Mouse (Mus musculus) midbrain, embryonic 13.5 days (tissue): ENCODE data around the gene Slf2. TPM values are rescaled to one million over a fixed set of nuclear protein-coding genes. Genes with fewer than 3 reads are reported as not detected.

Experiments used
- ATAC-seq: fragments of 200-750 bp; cut with Nextera tagmentation; 2 replicates; pipeline ENCODE4 v1.8.0; 2017; ENCODE audit warnings: mild to moderate bottlenecking, moderate TSS enrichment, moderate library complexity
- H3K27ac ChIP-seq: fragments of 300-500 bp; sonication (generic); 2 replicates; pipeline ENCODE4 v1.5.1; 2015; ENCODE audit warnings: inconsistent platforms, mild to moderate bottlenecking, moderate library complexity
- H3K27me3 ChIP-seq: fragments of 300-500 bp; sonication (generic); 2 replicates; pipeline ENCODE4 v1.6.1; 2015; ENCODE audit warnings: mild to moderate bottlenecking, inconsistent platforms
- H3K36me3 ChIP-seq: fragments of 300-500 bp; sonication (generic); 2 replicates; pipeline ENCODE4 v1.6.1; 2015; ENCODE audit warnings: mild to moderate bottlenecking, inconsistent platforms
- H3K4me1 ChIP-seq: fragments of 300-500 bp; sonication (generic); replicated peaks from 2 replicates; pipeline ENCODE4 v1.6.1; 2015; ENCODE audit warnings: inconsistent platforms
- H3K4me2 ChIP-seq: fragments of 300-500 bp; sonication (generic); replicated peaks from 2 replicates; pipeline ENCODE4 v1.6.1; 2015; ENCODE audit warnings: moderate library complexity, mild to moderate bottlenecking, inconsistent platforms
- H3K4me3 ChIP-seq: fragments of 300-500 bp; sonication (generic); replicated peaks from 2 replicates; pipeline ENCODE4 v1.5.1; 2015; ENCODE audit warnings: mild to moderate bottlenecking, inconsistent platforms
- H3K9ac ChIP-seq: fragments of 300-500 bp; sonication (generic); replicated peaks from 2 replicates; pipeline ENCODE4 v1.6.1; 2015; ENCODE audit warnings: mild to moderate bottlenecking, inconsistent platforms
- H3K9me3 ChIP-seq: fragments of 300-500 bp; sonication (generic); 2 replicates; pipeline ENCODE4 v1.6.1; 2016; ENCODE audit warnings: mild to moderate bottlenecking, inconsistent platforms
- WGBS: fragments of 180-500 bp; shearing (Covaris S2); methylation state at CpG from one replicate; pipeline ENCODE4 v1.1.7; 2015; 5-methylcytosine and 5-hydroxymethylcytosine counted together
- polyA plus RNA-seq: library from polyadenylated mRNA; unstranded; fragments of >200 nt; fragmentation: Nextera tagmentation; extraction: Ambion mirVana; gene quantifications from 2 replicates; pipeline ENCODE4 v1.2.1, GENCODE M21; 2015

Gene Slf2
- polyA plus RNA-seq, 1 experiment from 2014 or later: 30.2 TPM

DNA sequence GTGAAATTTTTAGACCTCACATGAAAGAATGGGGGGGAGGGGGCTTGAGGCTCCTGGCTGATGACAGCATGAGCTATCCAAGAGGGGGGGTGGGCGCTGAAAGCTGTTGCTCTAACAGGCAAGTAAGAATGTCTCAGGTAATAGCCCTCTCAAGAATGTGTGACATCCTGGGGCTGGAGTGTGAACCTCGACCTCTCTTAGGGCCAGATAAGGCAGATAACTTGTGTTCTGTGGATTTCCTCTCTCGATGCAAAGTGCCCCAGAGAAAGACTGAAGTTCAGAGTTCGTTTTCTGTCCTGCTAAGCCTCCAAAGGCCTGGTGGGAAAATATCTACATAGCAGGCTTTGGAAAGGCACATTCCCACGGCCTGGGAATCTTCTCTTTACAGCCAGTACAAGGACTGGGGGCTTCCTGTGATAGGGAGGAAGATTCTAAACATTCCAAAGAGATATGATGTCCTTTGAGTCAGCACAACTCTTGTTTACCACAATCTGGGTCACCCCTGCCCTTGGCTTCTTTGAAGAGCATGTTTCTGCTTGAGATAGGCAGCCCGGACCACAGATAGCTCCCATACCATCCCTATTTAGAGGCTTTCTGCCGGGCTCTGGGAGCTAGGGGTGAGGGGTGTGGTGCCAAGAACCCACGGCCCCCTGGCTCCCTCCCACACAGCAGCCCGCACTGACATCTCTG is 31.7 kb upstream of the Slf2 start:
- Histone ChIP-seq H3K4me3 (no peak overlapping the region), H3K27ac (0 out of 2 replicates have a peak overlapping the region, but pooled peaks have one; percentile 51), H3K4me1 (peaks cover 28% of the 10 kb centered on the region), H3K27me3 (peaks cover 57% of the 10 kb centered on the region), H3K9ac (peak overlapping the region; percentile 28; the same call in 1 of the 2 replicates), H3K4me2 (no peak overlapping the region), H3K36me3 (no peaks in the 10 kb centered on the region), H3K9me3 (no peaks in the 10 kb centered on the region)
- 38% methylated on average over 9 of the region's 9 CpGs for WGBS
- ATAC-seq: 0 out of 2 replicates have a peak, but pooled peaks have one; percentile 46

DNA sequence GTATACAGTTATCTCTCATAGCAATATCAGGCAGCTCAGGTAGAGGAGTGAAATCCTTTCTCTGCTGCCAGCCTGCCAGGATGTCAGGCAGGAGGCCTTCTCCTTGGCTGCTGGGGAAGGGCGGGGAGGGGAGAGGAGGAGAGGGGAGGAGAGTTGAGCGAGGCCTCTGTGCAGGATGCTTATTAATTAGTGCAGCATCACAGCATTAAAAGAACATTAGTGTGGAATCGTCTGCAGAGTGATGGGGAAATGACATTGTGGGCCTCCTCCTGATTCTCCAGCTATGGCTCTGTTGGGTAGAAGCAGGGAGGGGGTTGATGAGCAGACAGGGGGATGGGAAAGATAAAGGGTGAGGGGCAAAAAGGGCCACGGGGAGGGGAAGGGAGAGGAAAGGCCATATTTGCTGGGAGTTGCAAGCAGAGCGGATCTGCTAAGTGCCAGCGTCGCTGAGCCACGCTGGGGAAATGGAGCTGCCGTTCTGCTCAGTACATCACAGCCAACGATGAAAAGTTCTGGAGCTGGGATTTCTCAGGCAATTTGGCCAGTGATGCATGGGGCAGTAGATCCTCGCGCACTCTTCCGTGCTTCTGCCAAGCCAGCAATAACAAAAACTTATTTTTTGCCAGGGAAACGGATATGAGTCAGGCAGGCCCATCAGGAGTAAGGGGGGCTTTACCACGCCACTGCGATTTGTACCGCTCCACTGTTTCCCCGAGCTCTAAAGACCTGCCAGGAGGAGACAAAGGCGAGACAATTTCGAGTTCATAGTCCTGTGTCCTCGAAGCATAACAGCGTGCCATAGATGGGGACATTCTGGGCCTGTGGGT is 30.8 kb upstream of the Slf2 start:
- no peaks in the 10 kb centered on the region for H3K36me3 ChIP-seq
- H3K9ac ChIP-seq: no peak overlapping the region
- 21% methylated on average over 22 of the region's 22 CpGs for WGBS
- H3K27me3 ChIP-seq: peaks cover 58% of the 10 kb centered on the region
- H3K4me3 ChIP-seq: no peak overlapping the region
- peak overlapping the region; percentile 51 for H3K27ac ChIP-seq
- H3K9me3 ChIP-seq: no peaks in the 10 kb centered on the region
- H3K4me2 ChIP-seq: peak overlapping the region; percentile 25
- peak; percentile 64 for ATAC-seq
- peaks cover 28% of the 10 kb centered on the region for H3K4me1 ChIP-seq

- no peak overlapping the region for H3K4me2 ChIP-seq
- 81% methylated on average over 3 of the region's 3 CpGs for WGBS
- no peak overlapping the region for H3K9ac ChIP-seq
- H3K36me3 ChIP-seq: no peaks in the 10 kb centered on the region
- H3K27me3 ChIP-seq: peaks cover 50% of the 10 kb centered on the region
- ATAC-seq: 0 out of 2 replicates have a peak, but pooled peaks have one; percentile 27
- H3K4me3 ChIP-seq: no peak overlapping the region
- no peaks in the 10 kb centered on the region for H3K9me3 ChIP-seq
- no peak overlapping the region for H3K27ac ChIP-seq
- H3K4me1 ChIP-seq: peaks cover 28% of the 10 kb centered on the region
These were observed 29.9 kb upstream of the Slf2 start for GRCm38 (mm10) chr19:44901047-44901446.

- Histone ChIP-seq H3K4me2 (no peak overlapping the region), H3K27me3 (peaks cover 44% of the 10 kb centered on the region), H3K27ac (no peak overlapping the region), H3K4me3 (no peak overlapping the region), H3K36me3 (no peaks in the 10 kb centered on the region), H3K9me3 (no peaks in the 10 kb centered on the region), H3K4me1 (peaks cover 28% of the 10 kb centered on the region), H3K9ac (no peak overlapping the region)
- 82% methylated on average over 4 of the region's 4 CpGs for WGBS
- no peak for ATAC-seq
These were observed 28.6 kb upstream of the Slf2 start for GRCm38 (mm10) chr19:44902324-44902723.

- Histone ChIP-seq H3K9ac (no peak overlapping the region), H3K27me3 (peaks cover 32% of the 10 kb centered on the region), H3K4me3 (no peak overlapping the region), H3K36me3 (no peaks in the 10 kb centered on the region), H3K4me2 (no peak overlapping the region), H3K9me3 (no peaks in the 10 kb centered on the region), H3K27ac (no peak overlapping the region), H3K4me1 (peaks cover 36% of the 10 kb centered on the region)
- ATAC-seq: no peak
- 56% methylated on average over 6 of the region's 6 CpGs for WGBS
These were observed 27.5 kb upstream of the Slf2 start for GRCm38 (mm10) chr19:44903343-44904000.

GRCm38 (mm10) chr19:44904141-44904720 is 26.7 kb upstream of the Slf2 start:
- H3K9ac ChIP-seq: no peak overlapping the region
- H3K9me3 ChIP-seq: no peaks in the 10 kb centered on the region
- H3K36me3 ChIP-seq: no peaks in the 10 kb centered on the region
- peaks cover 31% of the 10 kb centered on the region for H3K4me1 ChIP-seq
- no peak overlapping the region for H3K4me2 ChIP-seq
- H3K27ac ChIP-seq: no peak overlapping the region
- H3K27me3 ChIP-seq: peaks cover 27% of the 10 kb centered on the region
- WGBS: 37% methylated on average over 6 of the region's 6 CpGs
- no peak for ATAC-seq
- no peak overlapping the region for H3K4me3 ChIP-seq

DNA sequence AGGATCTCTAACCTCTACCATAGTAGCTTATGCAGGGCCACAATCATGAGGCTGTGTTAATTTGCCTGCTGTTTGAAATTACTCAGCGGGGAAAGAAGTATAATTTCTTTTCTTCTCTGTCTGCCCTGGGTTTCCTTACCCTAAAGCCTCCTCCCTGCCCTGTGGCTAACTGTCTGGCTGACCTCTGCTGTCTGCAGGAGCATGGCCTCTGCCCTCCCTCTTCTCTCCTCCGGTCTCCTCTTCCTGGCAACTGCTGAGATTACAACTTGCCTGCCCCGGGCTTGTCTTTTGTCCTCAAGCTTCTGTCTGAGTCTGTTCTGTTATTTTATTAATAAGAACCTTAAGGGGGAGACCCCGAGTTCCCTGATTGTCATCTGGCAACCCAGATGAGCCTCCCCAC is 25.6 kb upstream of the Slf2 start:
- Histone ChIP-seq H3K9me3 (no peaks in the 10 kb centered on the region), H3K9ac (no peak overlapping the region), H3K27ac (no peak overlapping the region), H3K36me3 (no peaks in the 10 kb centered on the region), H3K4me1 (peaks cover 20% of the 10 kb centered on the region), H3K27me3 (peaks cover 26% of the 10 kb centered on the region), H3K4me2 (no peak overlapping the region), H3K4me3 (no peak overlapping the region)
- no peak for ATAC-seq
- WGBS: 32% methylated on average over 4 of the region's 4 CpGs

GRCm38 (mm10) chr19:44907851-44908690 is 22.9 kb upstream of the Slf2 start:
- Histone ChIP-seq H3K27ac (no peak overlapping the region), H3K27me3 (peaks cover 23% of the 10 kb centered on the region; the same call in 1 of the 2 replicates), H3K4me2 (no peak overlapping the region), H3K9ac (no peak overlapping the region), H3K4me3 (no peak overlapping the region), H3K9me3 (no peaks in the 10 kb centered on the region), H3K4me1 (peaks cover 10% of the 10 kb centered on the region), H3K36me3 (no peaks in the 10 kb centered on the region)
- ATAC-seq: no peak
- WGBS: 48% methylated on average over 15 of the region's 15 CpGs

GRCm38 (mm10) chr19:44908836-44909460 is 22.0 kb upstream of the Slf2 start:
- 49% methylated on average over 11 of the region's 11 CpGs for WGBS
- H3K27me3 ChIP-seq: peaks cover 17% of the 10 kb centered on the region; the same call in 1 of the 2 replicates
- H3K9me3 ChIP-seq: no peaks in the 10 kb centered on the region
- H3K9ac ChIP-seq: no peak overlapping the region
- no peak for ATAC-seq
- no peaks in the 10 kb centered on the region for H3K36me3 ChIP-seq
- no peak overlapping the region for H3K4me2 ChIP-seq
- no peak overlapping the region for H3K4me3 ChIP-seq
- H3K4me1 ChIP-seq: peaks cover 10% of the 10 kb centered on the region
- no peak overlapping the region for H3K27ac ChIP-seq

DNA sequence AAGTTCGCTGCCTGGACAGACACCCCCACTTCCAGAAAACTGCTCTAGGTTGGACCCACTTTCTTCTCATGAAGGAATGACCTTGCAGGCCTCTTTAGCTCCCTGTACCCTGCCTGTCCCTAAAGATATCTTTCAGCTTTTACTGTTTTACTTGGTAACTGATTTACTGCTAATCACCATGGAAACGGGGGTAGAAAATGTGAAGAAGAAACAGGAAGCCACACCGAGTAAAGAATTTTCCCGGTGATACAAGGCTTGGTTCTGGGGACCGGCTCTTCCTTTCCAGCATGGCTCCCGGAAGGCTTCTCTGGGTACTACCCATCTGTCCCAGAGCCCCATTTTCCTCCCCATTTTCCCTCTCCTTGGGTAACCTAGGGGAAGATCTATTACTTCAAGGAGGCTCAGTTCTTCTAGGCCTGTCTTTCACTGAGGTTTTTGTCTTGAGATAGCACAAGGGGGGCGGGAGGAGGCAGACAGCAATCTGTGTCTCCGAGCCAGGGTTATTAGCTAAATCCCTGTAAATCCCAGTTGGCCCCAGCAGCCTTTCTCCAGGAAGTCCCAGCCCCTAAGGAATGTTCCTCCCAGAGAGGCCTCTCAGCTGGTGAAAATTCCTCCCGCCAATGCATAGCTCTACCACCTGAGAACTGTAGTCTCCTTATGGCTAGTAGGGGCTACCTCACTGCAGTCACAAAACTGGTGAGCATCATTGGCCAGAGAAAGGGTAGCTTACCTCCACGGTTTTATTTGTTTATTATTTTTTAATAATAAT is 16.3 kb upstream of the Slf2 start:
- H3K9me3 ChIP-seq: no peaks in the 10 kb centered on the region
- 0 out of 2 replicates have a peak, but pooled peaks cover under 1% of the 10 kb centered on the region for H3K27me3 ChIP-seq
- 59% methylated on average over 10 of the region's 10 CpGs for WGBS
- no peak overlapping the region for H3K9ac ChIP-seq
- no peaks in the 10 kb centered on the region for H3K36me3 ChIP-seq
- no peak overlapping the region for H3K27ac ChIP-seq
- ATAC-seq: no peak
- H3K4me1 ChIP-seq: 0 out of 2 replicates have a peak, but pooled peaks cover 4% of the 10 kb centered on the region
- no peak overlapping the region for H3K4me2 ChIP-seq
- H3K4me3 ChIP-seq: no peak overlapping the region
